Mouse (Mus musculus) layer of hippocampus, adult 9-10 months (tissue): ENCODE measurements around the gene Tcf7.
A peak's percentile ranks its signal among the peaks of the same experiment; 100 is the strongest.
"Not testable (repeated sequence)": the region's sequence is repeated elsewhere in the genome, so short reads cannot be mapped to it uniquely, and the experiment has no call there.

Experiments
- DNase-seq: peaks from one replicate; pipeline ENCODE4 v3.0.0; 2022; ENCODE audit warnings: low spot score

Tcf7 gene

GRCm38 (mm10) chr11:52227466-52228226 is 55.2 kb downstream of the Tcf7 start:
- DNase-seq: no peak

- no peak for DNase-seq
Observed at GRCm38 (mm10) chr11:52227053-52227452, 55.8 kb downstream of the Tcf7 start.

- no peak for DNase-seq
Observed at GRCm38 (mm10) chr11:52225986-52226599, 56.7 kb downstream of the Tcf7 start.

- no peak for DNase-seq
Observed at GRCm38 (mm10) chr11:52223968-52224682, 58.7 kb downstream of the Tcf7 start.

DNA sequence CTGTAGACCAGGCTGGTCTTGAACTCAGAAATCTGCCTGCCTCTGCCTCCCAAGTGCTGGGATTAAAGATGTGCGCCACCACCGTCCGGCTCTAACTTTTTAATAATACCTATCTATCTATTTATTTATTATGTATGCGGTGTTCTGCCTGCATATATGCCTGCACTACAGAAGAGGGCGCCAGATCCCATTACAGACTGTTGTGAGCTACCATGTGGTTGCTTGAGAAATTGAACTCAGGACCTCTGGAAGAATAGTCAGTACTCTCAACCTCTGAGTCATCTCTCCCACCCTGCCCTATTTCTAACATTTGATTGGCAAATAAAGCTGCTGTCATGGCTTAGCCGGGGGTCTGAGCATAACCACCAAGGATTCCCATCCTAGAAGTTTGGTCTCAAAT is 59.9 kb downstream of the Tcf7 start:
- DNase-seq: no peak

DNA sequence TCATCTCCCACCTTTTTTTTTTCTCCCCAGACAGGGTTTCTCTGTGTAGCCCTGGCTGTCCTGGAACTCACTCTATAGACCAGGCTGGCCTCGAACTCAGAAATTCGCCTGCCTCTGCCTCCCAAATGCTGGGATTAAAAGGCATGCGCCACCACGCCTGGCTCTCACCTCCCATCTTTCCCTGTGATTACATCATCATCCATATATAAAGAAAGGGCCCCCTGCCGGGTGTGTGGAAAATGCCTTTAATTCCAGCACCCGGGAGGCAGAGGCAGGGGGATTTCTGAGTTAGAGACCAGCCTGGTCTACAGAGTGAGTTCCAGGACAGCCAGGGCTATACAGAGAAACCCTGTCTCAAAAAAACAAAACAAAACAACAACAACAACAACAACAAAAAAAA is 60.9 kb downstream of the Tcf7 start:
- not testable (repeated sequence) for DNase-seq

GRCm38 (mm10) chr11:52220282-52220681 is 62.5 kb downstream of the Tcf7 start:
- DNase-seq: peak; percentile 54

DNA sequence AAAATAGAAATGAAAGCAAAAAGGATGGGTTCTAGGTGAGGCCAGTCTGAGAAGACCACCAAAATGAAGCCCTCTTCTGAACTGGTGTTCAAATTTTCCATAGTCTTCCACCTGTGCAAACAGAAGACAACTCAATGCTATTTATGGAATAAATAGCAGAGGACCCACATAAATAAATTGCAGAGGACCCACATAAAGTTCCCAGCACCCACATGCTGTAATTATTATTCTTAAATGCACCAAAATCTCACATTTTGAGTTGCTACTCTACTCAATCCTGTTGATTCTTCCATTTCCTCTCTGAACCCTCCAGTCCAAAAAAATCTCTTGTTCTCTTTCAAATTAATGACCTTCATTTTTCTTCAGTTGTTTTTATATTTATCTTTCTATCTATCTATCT is 68.9 kb downstream of the Tcf7 start, which contains the start of gene Olfr1371:
Olfr1371 (minus strand) TSS at position 101 of the 400 bp plus-strand sequence.
- no peak for DNase-seq
